Mouse (Mus musculus) embryonic facial prominence, embryonic 14.5 days (tissue): Measurements from ENCODE around the gene Clpx. TPM values are rescaled to one million over a fixed set of nuclear protein-coding genes. Genes with fewer than 3 reads are reported as not detected.
A peak's percentile ranks its signal among the peaks of the same experiment; 100 is the strongest.
"Not testable (repeated sequence)": the region's sequence is repeated elsewhere in the genome, so short reads cannot be mapped to it uniquely, and the experiment has no call there.

Experiments used
- ATAC-seq: fragments of 200-750 bp; cut with Nextera tagmentation; 2 replicates; pipeline ENCODE4 v1.8.0; 2017; ENCODE audit warnings: low read depth, moderate number of reproducible peaks, moderate TSS enrichment
- DNase-seq: peaks from one replicate; pipeline ENCODE4 v3.0.0-alpha.2; 2015; ENCODE audit warnings: low spot score
- H3K27ac ChIP-seq: fragments of 300-500 bp; sonication (generic); replicated peaks from 2 replicates; pipeline ENCODE4 v1.5.1; 2014; ENCODE audit warnings: low read depth, mild to moderate bottlenecking, low read length, moderate library complexity
- H3K27me3 ChIP-seq: fragments of 300-500 bp; sonication (generic); replicated peaks from 2 replicates; pipeline ENCODE4 v1.6.1; 2014; ENCODE audit warnings: low read length; ENCODE audit not compliant: control insufficient read depth, insufficient read depth
- H3K36me3 ChIP-seq: fragments of 300-500 bp; sonication (generic); 2 replicates; pipeline ENCODE4 v1.6.1; 2014; ENCODE audit warnings: low read length, mixed read lengths; ENCODE audit not compliant: control insufficient read depth, insufficient read depth
- H3K4me1 ChIP-seq: fragments of 300-500 bp; sonication (generic); 2 replicates; pipeline ENCODE4 v1.6.1; 2014; ENCODE audit warnings: antibody characterized with exemption, low read length; ENCODE audit not compliant: control insufficient read depth, insufficient read depth
- H3K4me2 ChIP-seq: fragments of 300-500 bp; sonication (generic); 2 replicates; pipeline ENCODE4 v1.6.1; 2014; ENCODE audit warnings: low read depth, mild to moderate bottlenecking, low read length, moderate library complexity, mixed read lengths
- H3K4me3 ChIP-seq: fragments of 300-500 bp; sonication (generic); 2 replicates; pipeline ENCODE4 v1.5.1; 2014; ENCODE audit warnings: low read depth, mild to moderate bottlenecking, low read length
- H3K9ac ChIP-seq: fragments of 300-500 bp; sonication (generic); 2 replicates; pipeline ENCODE4 v1.6.1; 2014; ENCODE audit warnings: low read depth, mild to moderate bottlenecking, low read length, moderate library complexity, mixed read lengths
- H3K9me3 ChIP-seq: fragments of 300-500 bp; sonication (generic); 2 replicates; pipeline ENCODE4 v1.6.1; 2016; ENCODE audit warnings: low read length; ENCODE audit not compliant: control insufficient read depth
- WGBS: fragments of 180-500 bp; shearing (Covaris S2); extraction: QIAGEN DNeasy Blood & Tissue Kit; methylation state at CpG from one replicate; pipeline ENCODE4 v1.1.7; 2014; 5-methylcytosine and 5-hydroxymethylcytosine counted together
- polyA plus RNA-seq: library from polyadenylated mRNA; unstranded; fragments of >200 nt; fragmentation: Nextera tagmentation; extraction: Ambion mirVana; gene quantifications from 2 replicates; pipeline ENCODE4 v1.2.1, GENCODE M21; 2014

Clpx gene
- polyA plus RNA-seq, 1 experiment from 2014 or later: 55.8 TPM

DNA sequence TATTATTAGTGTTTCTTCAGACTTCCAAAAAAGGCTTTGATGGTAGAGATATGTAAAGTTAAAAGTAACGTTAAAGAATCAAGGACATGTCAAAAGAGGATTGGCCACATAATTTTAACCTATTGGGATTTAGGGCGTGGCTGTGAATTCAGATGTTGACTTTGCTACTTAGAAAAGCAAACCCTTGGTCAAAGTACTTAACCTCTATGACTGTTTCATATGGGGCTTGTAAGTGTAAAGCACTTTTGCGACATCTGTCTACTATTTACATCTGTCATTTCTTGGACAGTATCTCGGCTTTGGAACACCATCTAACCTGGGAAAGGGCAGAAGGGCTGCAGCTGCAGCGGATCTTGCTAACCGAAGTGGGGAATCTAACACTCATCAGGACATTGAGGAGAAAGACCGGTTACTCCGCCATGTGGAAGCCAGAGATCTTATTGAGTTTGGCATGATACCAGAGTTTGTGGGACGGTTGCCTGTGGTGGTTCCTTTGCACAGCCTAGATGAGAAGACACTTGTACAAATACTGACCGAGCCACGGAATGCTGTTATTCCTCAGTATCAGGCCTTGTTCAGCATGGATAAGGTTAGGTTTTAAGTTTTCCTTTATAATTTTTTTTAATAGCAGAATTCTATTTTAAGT lies 28.3 kb downstream of the Clpx start:
- no peak overlapping the region for H3K27ac ChIP-seq
- WGBS: 75% methylated on average over 11 of the region's 11 CpGs
- no peaks in the 10 kb centered on the region for H3K9me3 ChIP-seq
- ATAC-seq (no peak), DNase-seq (peak; percentile 4)
- no peak overlapping the region for H3K4me3 ChIP-seq
- no peaks in the 10 kb centered on the region for H3K4me1 ChIP-seq
- H3K27me3 ChIP-seq: no peaks in the 10 kb centered on the region
- peaks cover 84% of the 10 kb centered on the region for H3K36me3 ChIP-seq
- no peak overlapping the region for H3K9ac ChIP-seq
- no peak overlapping the region for H3K4me2 ChIP-seq

DNA sequence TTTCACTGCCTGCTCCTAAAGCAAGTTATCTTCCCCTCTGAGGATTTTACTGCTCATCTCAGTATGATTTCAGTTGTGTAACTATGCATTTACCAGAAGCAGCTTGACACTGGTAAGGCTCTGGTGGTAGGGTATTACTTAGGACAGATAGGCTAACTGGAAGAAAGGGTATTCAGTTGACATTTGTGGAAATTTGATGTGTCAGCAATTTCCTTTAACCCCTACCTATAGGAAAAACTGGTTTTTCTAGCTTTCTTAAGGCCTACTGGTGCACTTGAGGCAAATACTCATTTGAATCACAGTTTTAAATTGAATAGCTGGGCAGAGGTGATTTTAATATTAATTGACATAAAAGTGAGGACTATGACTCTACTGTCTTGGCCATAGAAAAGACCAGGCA lies 31.9 kb downstream of the Clpx start:
- no peak for ATAC-seq
- H3K27ac ChIP-seq: no peak overlapping the region
- H3K4me3 ChIP-seq: no peak overlapping the region
- no peak overlapping the region for H3K4me2 ChIP-seq
- H3K36me3 ChIP-seq: peaks cover 87% of the 10 kb centered on the region
- DNase-seq: no peak
- H3K4me1 ChIP-seq: no peaks in the 10 kb centered on the region
- no peaks in the 10 kb centered on the region for H3K27me3 ChIP-seq
- H3K9ac ChIP-seq: no peak overlapping the region
- no peaks in the 10 kb centered on the region for H3K9me3 ChIP-seq

- DNase-seq: no peak
- no peak overlapping the region for H3K4me3 ChIP-seq
- no peak overlapping the region for H3K9ac ChIP-seq
- no peaks in the 10 kb centered on the region for H3K9me3 ChIP-seq
- peaks cover 86% of the 10 kb centered on the region for H3K36me3 ChIP-seq
- no peak overlapping the region for H3K27ac ChIP-seq
- 85% methylated on average over 2 of the region's 2 CpGs for WGBS
- no peak for ATAC-seq
- H3K4me2 ChIP-seq: no peak overlapping the region
- no peaks in the 10 kb centered on the region for H3K27me3 ChIP-seq
- H3K4me1 ChIP-seq: no peaks in the 10 kb centered on the region
Observed at GRCm38 (mm10) chr9:65327371-65327770, 33.3 kb downstream of the Clpx start.

- Histone ChIP-seq H3K9me3 (no peaks in the 10 kb centered on the region), H3K9ac (no peak overlapping the region), H3K27me3 (no peaks in the 10 kb centered on the region), H3K36me3 (peaks cover 30% of the 10 kb centered on the region), H3K4me1 (no peaks in the 10 kb centered on the region), H3K27ac (no peak overlapping the region), H3K4me3 (no peak overlapping the region), H3K4me2 (no peak overlapping the region)
- DNase-seq (no peak), ATAC-seq (no peak)
- WGBS: 91% methylated on average over 5 of the region's 5 CpGs
Observed at GRCm38 (mm10) chr9:65333958-65334357, 39.9 kb downstream of the Clpx start.

DNA sequence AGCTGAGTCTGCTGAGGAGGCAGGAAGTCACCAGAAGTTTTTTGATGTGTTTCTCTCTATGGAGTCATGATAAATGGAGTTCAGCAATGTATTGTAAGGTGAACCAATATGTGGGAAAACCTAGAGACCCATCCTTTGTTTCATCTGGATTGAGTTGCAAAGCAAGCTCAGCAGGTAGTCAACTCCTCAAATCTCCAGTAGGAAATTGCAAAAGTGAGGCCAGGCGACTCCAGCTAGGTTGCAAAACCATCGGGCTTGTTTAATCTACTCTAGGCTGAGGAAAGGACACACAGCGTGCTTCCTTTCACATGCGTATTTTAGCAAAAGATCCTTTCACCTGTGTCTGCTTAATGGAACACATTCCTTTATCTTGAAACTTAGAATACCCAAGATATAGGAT lies 45.1 kb downstream of the Clpx start:
- no peak overlapping the region for H3K9ac ChIP-seq
- H3K27ac ChIP-seq: no peak overlapping the region
- H3K9me3 ChIP-seq: no peaks in the 10 kb centered on the region
- ATAC-seq (no peak), DNase-seq (no peak)
- H3K36me3 ChIP-seq: no peaks in the 10 kb centered on the region
- H3K4me2 ChIP-seq: no peak overlapping the region
- no peaks in the 10 kb centered on the region for H3K4me1 ChIP-seq
- 83% methylated on average over 4 of the region's 4 CpGs for WGBS
- H3K27me3 ChIP-seq: no peaks in the 10 kb centered on the region
- H3K4me3 ChIP-seq: no peak overlapping the region

DNA sequence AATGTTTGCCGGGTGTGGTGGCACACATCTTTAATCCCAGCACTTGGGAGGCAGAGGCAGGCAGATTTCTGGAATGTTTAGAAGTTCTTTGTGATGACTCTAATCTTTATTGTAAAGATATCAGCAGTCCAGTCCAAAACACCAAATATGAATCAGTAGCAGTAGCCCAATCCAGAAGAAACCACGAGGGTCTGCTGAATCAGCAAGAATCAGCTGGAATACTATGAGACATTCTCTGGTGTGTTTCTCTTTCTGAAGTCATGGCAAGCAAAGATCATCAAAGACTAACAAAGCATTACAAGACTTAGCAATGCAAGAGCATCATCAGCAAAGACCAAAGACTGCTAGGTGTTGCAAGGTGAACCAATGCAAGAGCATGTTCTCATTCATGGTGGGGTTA lies 46.4 kb downstream of the Clpx start:
- 79% methylated on average over 2 of the region's 2 CpGs for WGBS
- no peaks in the 10 kb centered on the region for H3K36me3 ChIP-seq
- DNase-seq (no peak), ATAC-seq (no peak)
- no peak overlapping the region for H3K9ac ChIP-seq
- no peak overlapping the region for H3K4me3 ChIP-seq
- H3K9me3 ChIP-seq: no peaks in the 10 kb centered on the region
- no peak overlapping the region for H3K4me2 ChIP-seq
- no peaks in the 10 kb centered on the region for H3K4me1 ChIP-seq
- no peak overlapping the region for H3K27ac ChIP-seq
- H3K27me3 ChIP-seq: no peaks in the 10 kb centered on the region

GRCm38 (mm10) chr9:65345439-65345838 lies 51.4 kb downstream of the Clpx start:
- not testable (repeated sequence) for H3K4me1 ChIP-seq, H3K36me3 ChIP-seq, ATAC-seq, DNase-seq, H3K27me3 ChIP-seq, H3K9me3 ChIP-seq
- 65% methylated on average over 11 of the region's 11 CpGs for WGBS
- Histone ChIP-seq H3K27ac (peak overlapping the region; percentile 95), H3K4me3 (peak overlapping the region; percentile 96), H3K4me2 (peak overlapping the region; percentile 81), H3K9ac (peak overlapping the region; percentile 98)

DNA sequence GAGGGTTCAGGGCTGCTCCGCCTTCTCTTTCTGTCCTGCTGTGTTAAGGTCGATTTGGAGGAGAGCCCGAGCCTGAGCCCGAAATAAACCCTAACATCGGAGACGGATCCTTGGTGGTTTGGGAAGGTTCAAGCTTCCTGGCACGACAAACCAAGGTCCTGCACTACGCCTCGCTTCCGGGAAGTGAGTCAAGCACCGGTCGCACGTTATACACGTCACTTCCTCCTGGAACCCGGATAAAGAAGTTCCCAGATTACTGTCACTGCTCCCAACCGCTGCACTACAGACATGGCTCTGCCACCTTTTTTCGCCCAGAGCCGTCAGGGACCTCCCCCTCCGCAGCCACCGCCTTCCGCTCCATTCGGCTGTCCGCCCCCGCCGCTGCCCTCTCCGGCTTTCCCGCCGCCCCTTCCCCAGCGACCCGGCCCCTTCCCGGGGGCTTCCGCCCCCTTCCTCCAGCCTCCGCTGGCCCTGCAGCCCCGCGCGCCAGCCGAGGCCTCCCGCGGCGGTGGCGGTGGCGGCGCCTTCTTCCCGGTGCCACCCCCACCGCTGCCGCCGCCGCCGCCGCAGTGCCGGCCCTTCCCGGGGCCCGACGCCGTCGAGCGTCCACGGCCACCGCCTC lies 51.9 kb downstream of the Clpx start, which contains the start of gene Pdcd7:
Gene Pdcd7, plus strand, starts transcription at position 251 of the 622 bp plus-strand sequence.
- H3K4me2 ChIP-seq: peak within 1 kb of the TSS; percentile 81
- no peaks in the 10 kb centered on the region for H3K27me3 ChIP-seq
- WGBS: under 1% methylated on average over 44 of the region's 59 CpGs
- H3K4me1 ChIP-seq: peaks cover 9% of the 10 kb centered on the region
- peak; percentile 97 for ATAC-seq
- H3K9ac ChIP-seq: peak within 1 kb of the TSS; percentile 98
- H3K4me3 ChIP-seq: peak within 1 kb of the TSS; percentile 96
- peak; percentile 99 for DNase-seq
- no peaks in the 10 kb centered on the region for H3K9me3 ChIP-seq
- no peaks in the 10 kb centered on the region for H3K36me3 ChIP-seq
- H3K27ac ChIP-seq: peak within 1 kb of the TSS; percentile 95
